Mouse (Mus musculus) kidney, adult 9 months (tissue): ENCODE measurements around the gene Dph1.
"Not testable (repeated sequence)": the region's sequence is repeated elsewhere in the genome, so short reads cannot be mapped to it uniquely, and the experiment has no call there.

Experiments
- DNase-seq: peaks from one replicate; pipeline ENCODE4 v3.0.0; 2022

The Dph1 gene

DNA sequence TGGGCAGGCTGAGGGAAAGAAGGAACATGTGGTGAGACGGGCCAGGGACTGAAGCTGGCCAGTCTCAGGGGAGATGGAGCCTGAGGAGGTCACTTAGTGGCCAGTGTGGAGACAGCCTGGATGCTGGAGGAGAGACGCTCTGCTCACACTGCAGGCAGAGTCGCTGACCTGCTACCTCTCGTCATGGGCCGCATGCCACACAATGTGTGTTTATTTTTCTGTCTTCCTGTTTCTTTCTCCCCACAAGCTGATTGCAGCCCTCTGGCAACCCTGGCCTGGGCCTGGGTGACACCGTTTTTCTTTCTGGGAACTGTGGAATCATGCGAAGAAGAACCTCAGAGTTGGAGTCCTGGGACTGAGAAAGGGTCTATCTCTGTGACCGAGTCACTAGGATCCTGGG is 10.7 kb upstream of the Dph1 start:
- no peak for DNase-seq

DNA sequence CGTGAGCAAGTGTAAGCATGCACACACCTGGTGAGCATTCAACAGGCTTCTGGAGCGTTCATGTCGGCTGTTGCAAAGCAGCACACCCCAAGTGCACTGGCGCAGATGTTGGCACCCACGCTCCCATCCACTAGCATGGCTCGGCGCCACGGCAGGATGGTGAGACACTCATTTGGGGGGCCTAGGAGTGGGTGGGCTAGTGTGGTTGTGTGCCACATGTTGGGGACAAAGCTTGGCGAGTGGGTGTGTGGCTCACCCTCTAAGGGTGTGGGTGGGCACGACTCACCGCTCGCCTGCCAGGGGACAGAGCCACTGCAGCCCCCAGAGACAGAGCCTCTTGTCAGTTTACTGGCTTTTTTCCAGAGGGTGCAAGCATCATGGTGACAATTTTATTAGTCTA is 9.9 kb upstream of the Dph1 start:
- no peak for DNase-seq

GRCm38 (mm10) chr11:75199951-75200350 is 8.9 kb upstream of the Dph1 start:
- no peak for DNase-seq

- DNase-seq, result no peak
These were observed 7.8 kb upstream of the Dph1 start for GRCm38 (mm10) chr11:75198792-75199191.

- DNase-seq, result no peak
These were observed 6.9 kb upstream of the Dph1 start for GRCm38 (mm10) chr11:75197956-75198355.

GRCm38 (mm10) chr11:75196131-75196530 is 5.1 kb upstream of the Dph1 start:
- no peak for DNase-seq

DNA sequence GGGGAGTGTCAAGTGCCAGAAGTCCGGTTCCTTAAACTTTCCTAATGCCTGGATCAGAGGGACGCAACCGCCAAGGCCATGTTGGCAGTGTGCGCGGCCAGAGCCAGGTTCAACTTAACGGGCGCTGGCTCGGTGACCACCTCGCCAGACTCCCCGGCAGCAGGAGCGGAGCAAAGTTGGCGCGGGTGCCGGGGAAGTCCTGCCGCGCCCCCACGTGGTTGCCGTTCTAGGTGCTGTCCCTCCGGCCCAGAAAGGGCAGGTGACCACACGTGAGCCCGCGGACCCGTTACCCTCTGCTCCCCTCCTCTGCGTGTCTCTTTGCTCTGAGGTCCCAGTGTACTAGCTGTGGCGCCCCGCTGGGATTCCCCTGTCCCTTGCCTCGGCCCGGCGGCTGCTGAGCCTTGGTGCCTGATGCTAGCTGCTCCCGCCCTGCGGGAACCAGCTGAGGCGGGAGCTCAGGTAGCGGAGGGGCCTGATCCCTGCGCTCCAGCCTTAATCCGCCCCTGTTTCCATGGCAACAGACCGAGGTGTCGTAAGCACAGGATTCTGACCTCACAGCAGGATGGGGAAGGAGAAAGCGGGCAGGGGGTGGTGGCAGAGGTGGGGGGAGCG is 3.9 kb upstream of the Dph1 start:
- DNase-seq, result peak; percentile 66

DNA sequence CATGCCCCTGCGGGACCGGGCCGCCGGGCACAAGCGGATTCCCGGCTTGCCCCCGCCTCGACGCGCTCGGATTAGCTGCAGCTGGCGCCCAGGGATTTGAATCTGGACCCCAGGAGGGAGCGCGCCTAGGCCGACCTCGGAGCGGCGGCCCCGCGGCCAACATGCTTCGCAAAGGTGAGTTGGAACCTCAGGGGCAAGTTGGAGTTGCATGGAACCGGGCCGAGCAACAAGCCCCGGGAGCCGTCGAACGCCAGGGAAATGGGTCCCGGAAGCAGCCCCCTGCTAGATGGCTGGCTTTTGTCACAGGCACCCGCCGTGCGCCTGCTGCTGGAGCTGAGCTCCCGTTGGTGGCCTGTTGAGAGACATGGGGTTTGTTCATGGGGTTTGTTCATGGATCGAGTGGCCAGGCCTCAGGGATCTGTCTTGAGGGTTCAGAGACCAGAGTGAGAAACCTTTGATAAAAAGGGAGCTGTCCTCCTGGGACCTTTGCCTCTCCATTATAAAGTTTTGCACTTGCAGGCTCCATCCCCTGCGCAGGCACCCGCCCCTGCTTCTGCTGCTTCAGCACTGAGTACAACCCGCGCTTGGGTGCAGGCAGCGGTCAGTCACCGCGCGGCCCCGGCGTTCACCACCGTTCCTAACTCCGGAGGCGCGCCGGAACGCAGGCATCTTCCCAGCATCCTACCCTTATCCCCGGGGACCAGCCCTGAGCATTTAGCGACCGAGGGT is 3.2 kb upstream of the Dph1 start:
- DNase-seq, result no peak

- peak; percentile 70 for DNase-seq
These were observed 2.4 kb upstream of the Dph1 start, which contains the start of gene Rtn4rl1 for GRCm38 (mm10) chr11:75193256-75194071. Gene Rtn4rl1, plus strand, starts transcription at chr11:75193783.

DNA sequence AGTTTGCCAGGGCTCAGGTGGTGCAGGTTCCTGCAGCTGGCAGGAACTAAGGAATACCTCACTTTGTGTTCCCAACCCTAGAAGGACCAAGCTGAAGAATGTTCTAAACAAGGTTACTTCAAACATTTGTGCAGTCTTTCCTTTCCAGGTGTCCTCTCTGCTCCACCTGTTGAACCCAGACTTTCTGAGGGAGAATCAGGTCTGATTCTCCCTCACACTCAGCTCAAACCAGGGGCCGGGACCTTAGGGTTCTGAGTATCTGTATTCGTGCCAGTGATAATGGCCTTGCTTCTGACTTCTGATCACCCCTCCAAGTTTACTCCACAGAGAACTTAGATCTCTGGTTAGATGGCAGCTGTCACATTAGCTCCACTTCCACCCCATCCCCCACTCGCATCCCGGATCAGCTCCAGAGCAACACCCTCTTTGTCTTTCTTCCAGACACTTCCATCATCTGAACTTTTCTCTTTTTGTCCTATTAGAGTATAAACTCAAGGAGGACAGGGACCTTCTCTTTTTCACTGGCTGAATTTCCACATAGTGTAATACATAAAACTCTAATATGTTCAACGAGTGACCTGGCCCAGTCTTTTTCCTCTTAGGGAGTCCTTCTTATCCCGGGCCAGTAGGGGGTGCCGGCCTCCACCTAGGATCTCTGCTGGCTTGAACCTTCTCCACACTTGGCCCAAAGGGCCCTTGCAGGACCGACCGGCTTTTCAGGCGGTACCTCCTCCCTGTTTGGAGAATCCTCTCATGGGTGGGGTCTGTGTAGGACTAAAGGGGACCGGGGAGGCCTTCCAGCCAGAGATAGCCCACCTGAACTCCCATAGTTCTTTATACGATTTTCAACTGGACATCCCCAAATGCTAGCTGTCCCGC is 1.5 kb upstream of the Dph1 start:
- peak; percentile 86 for DNase-seq

- DNase-seq, result no peak
These were observed 800 bp upstream of the Dph1 start for GRCm38 (mm10) chr11:75191841-75192240.

GRCm38 (mm10) chr11:75190371-75190724 is 693 bp downstream of the Dph1 start:
- DNase-seq, result peak; percentile 90

- DNase-seq, result no peak
These were observed 1.2 kb downstream of the Dph1 start for GRCm38 (mm10) chr11:75189713-75190370.

- no peak for DNase-seq
These were observed 6.1 kb downstream of the Dph1 start for GRCm38 (mm10) chr11:75184986-75185385.

GRCm38 (mm10) chr11:75184573-75184972 is 6.5 kb downstream of the Dph1 start:
- no peak for DNase-seq

DNA sequence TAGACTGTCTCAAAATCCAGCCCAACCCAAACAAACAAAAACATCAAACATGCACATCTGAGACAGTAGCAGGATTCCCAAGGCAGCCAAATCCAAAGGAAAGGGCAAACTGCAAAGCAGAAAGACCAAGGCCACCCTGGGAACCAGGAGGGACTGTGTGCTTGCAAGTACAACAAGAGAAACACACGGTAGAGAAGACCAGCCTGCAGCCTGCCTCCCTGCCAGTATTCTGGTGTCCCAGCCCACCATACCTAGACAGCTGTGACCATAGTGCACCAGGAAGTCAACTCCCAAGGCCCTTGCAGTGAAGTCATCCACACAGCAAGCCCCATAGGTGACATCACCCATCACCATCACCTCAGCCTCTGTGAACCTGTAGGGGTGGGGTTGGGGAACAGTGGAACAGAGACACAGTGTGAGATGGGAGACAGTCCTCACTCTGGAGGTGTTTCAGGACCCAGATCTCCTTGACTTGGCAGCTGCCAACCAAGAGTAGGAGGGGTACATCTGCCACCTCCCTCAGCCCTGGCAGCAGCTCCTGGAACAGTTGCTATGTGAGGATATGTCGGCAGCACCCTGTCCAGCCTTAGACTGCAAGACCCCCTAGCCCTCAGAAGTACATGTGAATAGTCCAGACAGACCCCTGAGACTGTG is 7.0 kb downstream of the Dph1 start:
- no peak for DNase-seq

DNA sequence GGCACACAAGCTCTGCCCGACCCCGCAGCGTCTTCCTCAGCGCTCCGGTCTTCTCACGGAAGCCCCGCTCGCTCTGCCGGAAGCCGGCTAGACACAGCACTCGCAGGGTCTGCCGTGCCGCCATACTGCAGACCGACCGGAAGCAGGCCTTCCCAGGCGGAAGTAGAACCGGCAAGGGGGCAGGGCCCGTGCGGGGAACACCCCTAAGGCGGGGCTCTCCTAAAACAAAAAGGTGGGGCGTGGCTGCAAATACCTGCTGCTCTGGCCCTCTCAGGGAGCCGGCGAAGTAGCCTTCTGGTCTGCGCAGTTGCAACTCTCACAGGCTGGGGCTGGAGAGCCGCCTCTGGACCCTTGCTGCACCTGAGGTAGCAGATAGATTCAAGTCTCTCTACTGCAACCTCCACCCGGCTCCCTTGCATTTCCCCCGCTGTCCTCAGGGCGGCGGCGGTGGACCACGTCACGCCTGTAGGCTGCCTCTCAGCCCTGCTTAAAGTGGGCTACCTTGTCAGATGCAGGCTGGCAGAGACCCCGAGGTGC is 12.3 kb downstream of the Dph1 start, which contains the start of gene Ovca2:
Gene Ovca2, minus strand, starts transcription at position 164 of the 537 bp plus-strand sequence.
- DNase-seq, result peak; percentile 93

DNA sequence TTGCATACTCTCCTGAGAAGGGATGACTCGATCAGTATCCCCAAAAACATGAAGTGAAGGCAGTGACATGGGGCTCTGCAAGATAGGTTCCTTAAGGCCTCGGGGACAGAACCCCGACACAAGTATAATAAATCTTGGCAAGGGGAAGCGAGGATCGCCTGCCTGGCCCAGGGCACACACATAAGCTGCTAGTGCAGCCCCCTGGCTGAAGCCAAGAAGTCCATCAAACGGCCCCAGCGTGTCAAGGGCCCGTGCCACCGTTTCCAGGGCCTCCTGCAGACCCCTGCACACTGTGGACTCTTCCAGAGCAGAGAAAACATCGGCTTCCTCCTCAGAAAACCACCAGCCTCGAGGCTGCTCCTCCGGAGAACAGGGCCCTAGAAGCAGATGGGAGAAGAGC is 13.0 kb downstream of the Dph1 start:
- DNase-seq, result no peak

- DNase-seq, result not testable (repeated sequence)
These were observed 16.5 kb downstream of the Dph1 start for GRCm38 (mm10) chr11:75174574-75174973.

DNA sequence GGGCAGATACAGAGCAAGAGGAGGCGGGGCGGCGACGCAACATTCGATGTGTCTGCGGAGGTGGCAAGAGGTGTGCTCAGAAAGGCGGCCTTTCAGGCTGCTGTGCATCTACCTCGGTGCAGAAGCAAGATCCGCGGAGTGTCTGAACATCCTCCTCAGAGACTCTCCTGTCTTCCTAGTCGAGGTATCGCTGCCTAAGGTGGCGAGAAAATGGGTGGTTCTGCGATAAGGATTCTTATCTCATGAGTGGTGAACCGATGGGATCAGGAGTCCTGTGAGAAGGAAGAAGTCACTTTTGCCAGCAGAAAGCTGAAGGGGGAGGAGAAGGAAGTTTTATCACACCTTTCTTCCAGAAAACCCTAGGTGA is 17.3 kb downstream of the Dph1 start:
- DNase-seq, result no peak

DNA sequence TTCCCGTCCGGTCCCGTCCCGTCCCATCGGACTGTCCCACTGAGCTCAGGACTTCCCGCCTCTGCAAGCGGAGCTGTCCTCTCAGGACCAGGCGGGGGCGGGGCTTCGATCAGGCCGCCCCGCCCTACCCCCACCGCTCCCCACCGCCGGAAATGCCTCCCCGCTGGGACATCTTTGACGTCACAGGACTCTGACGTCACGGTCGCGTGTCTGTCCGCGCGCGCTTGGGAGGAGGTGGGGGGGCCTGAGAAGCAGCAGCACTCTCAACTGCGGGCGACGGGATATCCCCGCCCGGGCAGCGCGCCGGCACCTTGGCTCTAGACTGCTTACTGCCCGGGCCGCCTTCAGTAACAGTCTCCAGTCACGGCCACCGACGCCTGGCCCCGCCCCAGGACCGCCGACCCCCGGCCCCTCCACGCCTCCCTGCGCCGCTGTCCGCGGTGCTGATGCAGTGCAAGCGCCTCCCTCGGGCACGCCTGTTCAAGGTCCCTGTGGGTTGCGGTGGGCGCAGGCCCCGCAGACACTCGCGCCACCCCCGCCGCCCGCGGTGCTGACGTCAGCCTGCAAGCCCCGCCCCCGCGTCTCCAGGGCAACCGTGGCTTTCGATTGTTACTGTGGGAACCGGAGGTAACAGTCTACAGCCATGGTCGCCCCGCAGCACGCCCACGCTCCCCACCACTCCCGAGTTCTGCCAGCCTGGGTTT is 17.8 kb downstream of the Dph1 start:
- DNase-seq, result peak; percentile 83
